Mouse (Mus musculus): ENCODE data around the gene Tmem179. TPM values are rescaled to one million over a fixed set of nuclear protein-coding genes. Genes with fewer than 3 reads are reported as not detected.
A peak's percentile ranks its signal among the peaks of the same experiment; 100 is the strongest.

Gene Tmem179
- total RNA-seq, 2 experiments from 2014 or later, result not detected

DNA sequence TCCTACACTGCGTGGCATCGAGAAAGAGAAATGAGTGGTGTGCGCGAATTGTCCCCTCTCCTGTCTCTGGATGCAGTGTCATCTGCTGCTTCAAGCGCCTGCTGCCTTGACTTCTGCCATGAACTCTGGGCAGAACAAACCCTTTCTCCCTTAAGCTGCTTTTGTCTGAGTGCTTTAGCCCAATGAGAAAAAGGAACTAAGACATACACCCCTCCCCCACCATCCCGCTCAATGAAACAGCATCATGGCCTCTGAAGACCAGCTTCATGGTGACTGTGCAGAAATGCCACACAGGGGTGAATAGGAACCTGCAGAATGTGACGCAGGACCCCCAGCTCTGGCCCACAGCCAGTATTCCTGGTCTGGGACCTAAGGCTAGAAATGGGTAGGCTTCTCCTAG is 47.2 kb downstream of the Tmem179 start:
- no peak for DNase-seq

GRCm38 (mm10) chr12:112467387-112467786 is 49.2 kb downstream of the Tmem179 start:
- intact Hi-C loops (cut with DNase I), result no loop called here
- DNase-seq, result no peak

More for the DNA sequence above, 47.2 kb downstream of the Tmem179 start:
- intact Hi-C loops (cut with DNase I), result no loop called here

GRCm38 (mm10) chr12:112465928-112466327 is 50.6 kb downstream of the Tmem179 start:
- intact Hi-C loops (cut with DNase I), result no loop called here
- no peak for DNase-seq

- DNase-seq, result no peak
- intact Hi-C loops (cut with DNase I), result no loop called here
These were observed 52.0 kb downstream of the Tmem179 start for GRCm38 (mm10) chr12:112464516-112464915.

GRCm38 (mm10) chr12:112463750-112464444 is 52.6 kb downstream of the Tmem179 start:
- DNase-seq, result no peak
- intact Hi-C loops (cut with DNase I), result no loop called here

- intact Hi-C loops (cut with DNase I), result no loop called here
- no peak for DNase-seq
These were observed 53.3 kb downstream of the Tmem179 start for GRCm38 (mm10) chr12:112463209-112463608.

DNA sequence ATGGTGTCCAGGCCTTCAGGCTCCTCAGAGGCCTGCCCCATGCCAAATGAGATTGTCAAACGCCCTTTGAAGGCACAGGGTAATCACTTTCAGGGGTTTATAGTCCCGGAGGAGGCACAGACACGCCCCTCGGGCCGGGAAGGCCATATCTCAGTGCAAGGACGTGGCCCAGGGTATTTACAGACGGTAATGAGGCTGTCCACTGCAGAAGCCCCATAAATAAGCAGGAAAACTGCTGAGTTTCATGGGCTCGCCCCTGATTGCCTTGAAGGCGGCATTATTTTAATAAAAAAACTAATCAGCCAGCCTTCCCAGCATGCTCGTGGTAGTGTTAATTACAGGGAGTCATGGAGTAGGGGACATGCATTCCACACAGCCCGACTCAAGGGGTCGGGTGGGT is 54.1 kb downstream of the Tmem179 start:
- DNase-seq, result no peak
- intact Hi-C loops (cut with DNase I), result no loop called here

DNA sequence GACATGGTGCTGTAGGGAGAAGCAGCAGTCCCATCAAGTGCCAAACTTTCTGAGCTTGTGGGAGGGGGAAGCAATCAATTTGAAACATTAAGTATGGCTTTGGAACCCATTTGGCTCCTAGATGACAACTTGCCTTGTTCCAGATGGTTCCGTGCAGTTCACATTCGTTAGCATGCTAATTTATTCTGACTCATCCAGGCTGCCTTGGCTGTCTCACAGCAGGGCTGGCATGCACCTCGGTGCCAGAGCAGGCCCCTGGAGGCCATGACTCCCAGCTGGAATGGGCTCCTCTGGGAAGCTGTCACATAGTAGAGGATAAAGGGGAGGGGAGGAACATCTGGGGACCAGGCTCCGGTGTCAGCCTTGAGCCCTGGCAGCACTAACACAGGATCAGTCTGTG is 58.7 kb downstream of the Tmem179 start:
- intact Hi-C loops (cut with DNase I), result no loop called here
- no peak for DNase-seq

DNA sequence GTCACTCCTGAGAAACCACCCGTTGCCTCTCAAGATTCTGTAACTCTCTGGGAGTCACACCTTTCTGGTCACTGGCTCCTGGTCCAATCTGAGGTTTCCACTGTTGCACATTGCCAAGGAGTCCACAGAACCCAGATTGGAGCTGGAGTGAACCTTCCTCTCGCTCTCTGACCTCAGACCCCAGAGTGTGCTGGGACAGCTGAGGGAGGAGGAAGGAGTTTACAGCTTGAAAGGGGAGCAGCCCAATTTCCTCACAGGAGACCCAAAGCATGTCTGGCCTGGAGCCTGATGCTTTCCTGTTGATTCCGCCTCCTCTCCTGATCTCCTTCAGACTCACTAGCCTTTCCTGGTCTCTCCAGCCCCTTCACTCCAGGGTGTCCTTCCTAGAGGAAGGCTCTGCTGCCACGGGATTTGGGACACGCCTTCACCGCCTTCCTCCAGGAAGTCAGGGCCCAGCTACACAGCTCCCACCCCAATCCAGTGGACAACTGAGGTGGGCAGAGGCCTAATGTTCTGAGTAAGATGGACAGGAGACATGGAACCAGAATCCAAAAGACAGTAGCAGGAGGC is 60.3 kb downstream of the Tmem179 start:
- intact Hi-C loops (cut with DNase I), result no loop called here
- DNase-seq, result peak in 1 of 2 experiments; percentile 31

DNA sequence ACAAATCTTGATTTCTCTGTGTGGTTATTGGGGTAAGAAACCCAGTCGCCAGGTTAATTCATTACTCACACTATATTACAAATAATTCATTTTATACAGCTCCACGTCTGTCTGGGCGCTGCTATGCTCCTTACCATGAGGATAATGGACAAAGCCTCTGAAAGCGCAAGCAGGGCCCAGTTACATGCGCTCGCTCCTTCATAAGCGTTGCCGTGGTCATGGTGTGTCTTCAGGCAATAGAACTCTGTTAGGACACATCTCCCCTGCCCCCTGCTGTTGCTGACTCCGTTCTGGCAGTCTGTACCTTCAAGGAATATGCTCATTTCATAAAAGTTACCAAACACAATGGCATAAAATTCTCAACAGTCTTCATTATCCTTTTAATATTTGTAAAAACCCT is 64.7 kb downstream of the Tmem179 start:
- no peak for DNase-seq
- intact Hi-C loops (cut with DNase I), result loop anchor here (1.0 to 5.0 kb wide), 2 partner anchors 40 to 307 kb away; no protein-coding TSS in a partner anchor

- intact Hi-C loops (cut with DNase I), result loop anchor here (1.0 to 5.0 kb wide), 2 partner anchors 39 to 306 kb away; no protein-coding TSS in a partner anchor
These were observed 65.2 kb downstream of the Tmem179 start for GRCm38 (mm10) chr12:112451381-112451780.

GRCm38 (mm10) chr12:112450883-112451282 is 65.7 kb downstream of the Tmem179 start:
- DNase-seq, result peak; percentile 47 to 65
- intact Hi-C loops (cut with DNase I), result loop anchor here (1.0 to 5.0 kb wide), 2 partner anchors 39 to 306 kb away; no protein-coding TSS in a partner anchor

More at GRCm38 (mm10) chr12:112451381-112451780, 65.2 kb downstream of the Tmem179 start:
- DNase-seq, result no peak

Other genes starting within 250 kb of the Tmem179 start
- 10 to 100 TPM; 15.7 to 20.7 TPM for gene A530016L24Rik, start 27.3 kb downstream of the Tmem179 start, total RNA-seq (2021)
- gene Inf2, start 72.0 kb upstream of the Tmem179 start, total RNA-seq (2021), result 10 to 100 TPM; 19.8 to 21.5 TPM
- 100 to 1,000 TPM; 119 to 129 TPM for gene Adssl1, start 103.3 kb upstream of the Tmem179 start, total RNA-seq (2021)
- gene Siva1, start 127.9 kb upstream of the Tmem179 start, total RNA-seq (2021), result 10 to 100 TPM; 25.4 to 30.9 TPM
- gene Akt1, start 158.1 kb upstream of the Tmem179 start, total RNA-seq (2021), result 100 to 1,000 TPM; 217 to 237 TPM
- gene Zbtb42, start 162.1 kb upstream of the Tmem179 start, total RNA-seq (2021), result 1 to 10 TPM; 5.8 to 7.2 TPM
- gene Cep170b, start 203.7 kb upstream of the Tmem179 start, total RNA-seq (2021), result 1 to 10 TPM; 8.6 to 9.9 TPM
- 1 to 10 TPM; 6.3 to 8.0 TPM for gene Pld4, start 243.9 kb upstream of the Tmem179 start, total RNA-seq (2021)